Mouse (Mus musculus): ENCODE results near the gene Gm10408. TPM values are rescaled to one million over a fixed set of nuclear protein-coding genes. Genes with fewer than 3 reads are reported as not detected.
"Not testable (repeated sequence)": the region's sequence is repeated elsewhere in the genome, so short reads cannot be mapped to it uniquely, and the experiment has no call there.

The Gm10408 gene
- polyA plus RNA-seq (2012; rRNA removed): not detected in 2 replicates

DNA sequence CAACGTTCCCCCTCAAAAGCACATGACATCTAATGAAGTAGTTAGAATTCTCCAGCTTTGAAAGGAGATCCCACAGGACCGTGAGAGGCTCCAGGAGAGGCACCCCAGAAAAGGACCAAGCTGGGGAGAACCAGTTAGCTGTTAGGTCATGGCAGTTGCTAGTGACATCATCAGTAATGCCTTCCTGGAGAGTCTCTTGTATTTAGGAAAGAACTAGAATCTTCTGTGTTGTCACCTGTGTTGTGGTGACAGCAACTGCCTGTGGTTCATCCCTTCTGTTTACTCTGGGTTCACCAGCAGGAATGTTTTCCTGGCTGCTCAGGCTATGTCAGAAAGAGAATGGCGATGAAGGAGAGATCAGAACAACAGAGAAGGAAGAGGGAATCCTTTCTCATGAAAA is at the start of gene Gm10408:
TSS of gene Gm10408 (plus strand) at position 301 of the 400 bp plus-strand sequence.
- H3K27ac ChIP-seq (ENCODE audit: insufficient read depth, low read depth, low read length); H3K27me3 ChIP-seq (replicated peaks; ENCODE audit: control insufficient read depth, insufficient read depth, low read length); H3K4me3 ChIP-seq (ENCODE audit: insufficient read depth, low read depth, low read length); H3K4me1 ChIP-seq (ENCODE audit: control insufficient read depth, insufficient read depth, low read length); DNase-seq; H3K36me3 ChIP-seq (ENCODE audit: control insufficient read depth, insufficient read depth, low read length): not testable (repeated sequence)
- WGBS: no CpG with 5 or more reads among the region's 3 CpGs

DNA sequence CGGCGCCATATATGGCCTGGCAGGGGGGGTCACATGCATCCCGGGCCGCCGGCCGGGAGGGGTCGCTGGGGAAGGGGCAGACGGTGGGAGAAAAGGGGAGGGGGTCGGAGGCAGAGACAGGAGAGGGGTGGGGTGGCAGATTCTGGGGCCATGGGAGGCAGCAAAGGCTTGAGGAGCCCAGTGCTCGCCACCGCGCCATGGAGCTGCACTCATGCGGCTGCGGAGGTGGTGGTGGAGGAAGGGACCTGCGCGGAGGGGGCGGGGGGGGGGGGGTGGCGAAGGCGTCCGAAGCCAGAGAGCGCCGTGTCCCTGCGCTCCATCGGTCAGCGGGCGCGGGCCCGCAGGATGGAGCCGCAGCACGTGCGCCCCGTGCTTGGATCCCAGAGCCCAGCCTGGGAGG is 36.9 kb upstream of the Gm10408 start, which contains the start of gene Gm10409:
TSS of gene Gm10409 (plus strand) at position 301 of the 400 bp plus-strand sequence.
- not testable (repeated sequence) for DNase-seq; H3K36me3 ChIP-seq (ENCODE audit: control insufficient read depth, insufficient read depth, low read length); H3K27me3 ChIP-seq (replicated peaks; ENCODE audit: control insufficient read depth, insufficient read depth, low read length); H3K4me3 ChIP-seq (ENCODE audit: insufficient read depth, low read depth, low read length); H3K4me1 ChIP-seq (ENCODE audit: control insufficient read depth, insufficient read depth, low read length); H3K27ac ChIP-seq (ENCODE audit: insufficient read depth, low read depth, low read length)
- WGBS: no CpG with 5 or more reads among the region's 32 CpGs

DNA sequence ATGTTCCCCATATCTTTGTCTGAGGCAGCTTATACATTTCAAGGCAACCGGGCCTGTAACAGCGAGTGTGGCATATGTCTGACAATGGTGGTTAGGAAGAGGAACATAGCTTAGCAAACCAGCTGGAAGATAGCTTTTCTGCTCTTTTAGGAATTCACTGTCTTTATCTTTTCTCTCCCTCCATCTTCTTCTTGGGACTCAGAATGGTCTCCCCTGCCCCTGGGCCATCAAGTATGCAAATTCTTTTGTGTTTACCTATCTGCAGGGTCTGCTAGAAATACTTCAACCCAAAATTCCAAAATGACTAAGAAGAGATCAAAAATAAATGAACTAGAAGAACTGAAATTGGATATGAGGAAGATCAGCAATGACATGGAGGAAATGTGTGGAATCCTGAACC is 21.4 kb upstream of the Gm10408 start, which contains the start of gene Gm3005:
TSS of gene Gm3005 (plus strand) at position 301 of the 400 bp plus-strand sequence.
- not testable (repeated sequence) for DNase-seq; H3K27me3 ChIP-seq (replicated peaks; ENCODE audit: control insufficient read depth, insufficient read depth, low read length); H3K27ac ChIP-seq (ENCODE audit: insufficient read depth, low read depth, low read length); H3K4me3 ChIP-seq (ENCODE audit: insufficient read depth, low read depth, low read length); H3K36me3 ChIP-seq (ENCODE audit: control insufficient read depth, insufficient read depth, low read length); H3K4me1 ChIP-seq (ENCODE audit: control insufficient read depth, insufficient read depth, low read length)
- WGBS: no CpG with 5 or more reads among the region's 2 CpGs

Other genes starting within 250 kb of the Gm10408 start
- 0.11 and 0.20 TPM in 2 replicates for gene D830030K20Rik, start 240.9 kb upstream of the Gm10408 start, polyA plus RNA-seq (2012; rRNA removed)
- not detected in 2 replicates for gene Gm2956, start 116.8 kb upstream of the Gm10408 start, polyA plus RNA-seq (2012; rRNA removed)
- gene Gm10413, start 54.3 kb upstream of the Gm10408 start, polyA plus RNA-seq (2012; rRNA removed): not detected in 2 replicates
- not detected in 2 replicates for gene Gm10409, start 36.8 kb upstream of the Gm10408 start, polyA plus RNA-seq (2012; rRNA removed)
- not detected in 2 replicates for gene Gm3005, start 21.3 kb upstream of the Gm10408 start, polyA plus RNA-seq (2012; rRNA removed)
- not detected in 2 replicates for gene Gm3012, start 185.1 kb downstream of the Gm10408 start, polyA plus RNA-seq (2012; rRNA removed)
- gene Gm3020, start 202.7 kb downstream of the Gm10408 start, polyA plus RNA-seq (2012; rRNA removed): not detected in 2 replicates
- not detected in 2 replicates for gene Gm3043, start 239.4 kb downstream of the Gm10408 start, polyA plus RNA-seq (2012; rRNA removed)

Measured in kidney, adult 2 months (tissue).